Mouse (Mus musculus): ENCODE measurements around the gene Tkfc. TPM values are rescaled to one million over a fixed set of nuclear protein-coding genes. Genes with fewer than 3 reads are reported as not detected.

The Tkfc gene
- polyA plus RNA-seq, 1 experiment from 2014 or later, result 24.5 TPM

DNA sequence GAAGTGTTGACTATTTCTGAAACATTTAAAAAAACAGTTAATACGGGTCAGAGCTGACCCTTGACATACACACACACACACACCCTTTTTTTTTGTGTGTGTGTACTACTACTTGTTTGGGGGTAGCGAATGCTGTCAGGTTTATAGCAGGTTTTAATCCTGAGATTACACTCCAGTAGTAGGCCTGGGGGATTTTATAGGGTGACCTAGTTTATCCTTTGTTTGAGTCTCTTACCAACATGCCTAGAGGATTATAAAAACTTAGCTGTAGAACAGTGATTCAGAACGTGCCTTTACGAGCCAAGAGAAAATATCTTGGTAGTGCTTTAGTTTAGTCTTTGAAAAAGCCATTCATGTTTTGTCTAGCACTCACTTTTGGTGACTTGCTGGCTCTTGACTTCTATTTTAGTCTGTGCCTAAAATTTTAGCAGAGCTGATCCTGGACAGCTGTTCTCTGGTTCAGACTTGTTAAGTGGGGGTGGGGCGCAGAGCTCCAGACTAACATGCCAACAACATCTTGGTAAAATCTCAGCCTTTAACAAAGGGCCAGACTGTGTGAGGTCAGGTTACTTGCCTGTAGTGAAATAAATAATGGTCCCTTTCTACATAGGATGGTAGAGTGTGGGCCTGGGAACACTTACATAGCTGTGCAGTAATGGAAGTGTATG is 3.3 kb upstream of the Tkfc start:
- Histone ChIP-seq H3K27ac (replicated peaks; ENCODE audit: low read depth, low read length) (0 out of 2 replicates have a peak overlapping the region, but pooled peaks have one; percentile 18), H3K9me3 (ENCODE audit: control insufficient read depth, low read length) (no peaks in the 10 kb centered on the region), H3K27me3 (ENCODE audit: control insufficient read depth, insufficient read depth, low read length) (no peaks in the 10 kb centered on the region), H3K9ac (ENCODE audit: low read length) (no peak overlapping the region), H3K4me3 (ENCODE audit: low read depth, low read length) (no peak overlapping the region), H3K4me2 (ENCODE audit: low read depth, severe bottlenecking) (no peak overlapping the region), H3K36me3 (ENCODE audit: control insufficient read depth, insufficient read depth, low read length) (peaks cover 42% of the 10 kb centered on the region), H3K4me1 (ENCODE audit: control insufficient read depth, insufficient read depth, low read length) (peaks cover 12% of the 10 kb centered on the region)
- 84% methylated on average over 5 of the region's 5 CpGs for WGBS
- no peak for DNase-seq (ENCODE audit: low spot score)
- ATAC-seq (ENCODE audit: insufficient number of reproducible peaks, low FRiP score, low TSS enrichment, low read depth), result no peak

DNA sequence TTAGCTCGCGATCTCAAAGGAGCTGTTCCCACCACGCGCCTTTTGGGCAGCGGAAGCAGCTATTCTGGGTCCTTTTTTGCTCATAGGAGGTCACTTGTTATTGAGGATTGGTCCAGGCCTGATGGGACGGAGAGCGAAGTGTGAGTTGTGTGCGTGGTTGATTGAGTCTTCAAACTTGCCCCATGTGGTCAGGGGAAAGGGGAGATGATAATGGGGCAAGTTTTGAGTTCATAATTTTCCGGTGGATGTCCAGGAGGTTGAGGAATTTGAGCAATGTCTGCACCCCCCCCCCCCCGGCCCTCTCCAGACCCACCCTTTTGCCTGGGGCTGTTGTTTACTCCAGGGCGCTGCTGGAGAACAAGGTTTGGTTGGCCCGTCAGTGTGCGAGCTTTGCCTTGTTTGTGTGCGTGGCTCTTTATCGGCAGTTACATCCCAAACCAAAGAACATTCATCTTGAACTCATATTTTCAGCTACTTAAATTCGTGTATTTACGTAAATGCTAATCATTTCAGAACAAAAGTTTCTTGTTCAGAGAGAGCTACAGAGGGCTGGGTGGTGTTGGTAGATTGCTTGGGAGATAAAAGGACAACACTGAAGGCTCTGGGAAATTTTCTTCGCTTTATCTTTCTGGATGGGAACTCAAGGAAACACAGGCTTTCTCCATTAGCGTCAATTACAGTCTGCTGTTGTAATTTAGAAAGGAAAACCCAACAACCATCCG is 608 bp upstream of the Tkfc start:
- WGBS, result 5% methylated on average over 20 of the region's 20 CpGs
- Histone ChIP-seq H3K4me1 (ENCODE audit: control insufficient read depth, insufficient read depth, low read length) (peaks cover 15% of the 10 kb centered on the region), H3K4me2 (ENCODE audit: low read depth, severe bottlenecking) (peak overlapping the region; percentile 77), H3K27me3 (ENCODE audit: control insufficient read depth, insufficient read depth, low read length) (no peaks in the 10 kb centered on the region), H3K4me3 (ENCODE audit: low read depth, low read length) (peak overlapping the region; percentile 98), H3K9ac (ENCODE audit: low read length) (peak overlapping the region; percentile 98), H3K9me3 (ENCODE audit: control insufficient read depth, low read length) (no peaks in the 10 kb centered on the region), H3K27ac (replicated peaks; ENCODE audit: low read depth, low read length) (peak overlapping the region; percentile 90), H3K36me3 (ENCODE audit: control insufficient read depth, insufficient read depth, low read length) (peaks cover 22% of the 10 kb centered on the region; the same call in 1 of the 2 replicates)
- DNase-seq (ENCODE audit: low spot score) (no peak), ATAC-seq (ENCODE audit: insufficient number of reproducible peaks, low FRiP score, low TSS enrichment, low read depth) (no peak)

DNA sequence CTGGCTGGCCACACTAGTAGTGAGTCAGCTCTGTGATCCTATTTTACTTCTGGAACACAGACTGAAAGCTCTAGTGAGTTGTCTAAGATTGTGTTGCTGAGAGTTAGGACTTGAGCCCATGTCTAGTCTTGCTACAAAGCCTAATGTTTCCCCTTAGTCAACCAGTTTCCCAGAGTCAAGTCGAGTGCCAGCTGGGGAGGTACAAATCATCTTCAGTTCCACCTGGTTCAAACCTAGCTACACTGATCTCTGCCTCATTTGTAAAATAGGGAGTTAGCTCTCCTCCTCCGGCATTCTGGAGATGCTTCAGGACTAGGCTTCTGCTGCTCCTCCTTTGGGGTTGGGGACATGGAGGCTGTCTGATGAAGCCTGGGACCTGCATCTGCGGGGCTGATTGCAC is 920 bp downstream of the Tkfc start:
- DNase-seq (ENCODE audit: low spot score), result no peak
- Histone ChIP-seq H3K4me3 (ENCODE audit: low read depth, low read length) (peak overlapping the region; percentile 98), H3K4me2 (ENCODE audit: low read depth, severe bottlenecking) (peak overlapping the region; percentile 77), H3K27me3 (ENCODE audit: control insufficient read depth, insufficient read depth, low read length) (no peaks in the 10 kb centered on the region), H3K9me3 (ENCODE audit: control insufficient read depth, low read length) (no peaks in the 10 kb centered on the region), H3K4me1 (ENCODE audit: control insufficient read depth, insufficient read depth, low read length) (peaks cover 15% of the 10 kb centered on the region), H3K27ac (replicated peaks; ENCODE audit: low read depth, low read length) (no peak overlapping the region), H3K36me3 (ENCODE audit: control insufficient read depth, insufficient read depth, low read length) (peaks cover 10% of the 10 kb centered on the region; the same call in 1 of the 2 replicates), H3K9ac (ENCODE audit: low read length) (peak overlapping the region; percentile 98)
- WGBS, result 53% methylated on average over 3 of the region's 3 CpGs
- no peak for ATAC-seq (ENCODE audit: insufficient number of reproducible peaks, low FRiP score, low TSS enrichment, low read depth)

DNA sequence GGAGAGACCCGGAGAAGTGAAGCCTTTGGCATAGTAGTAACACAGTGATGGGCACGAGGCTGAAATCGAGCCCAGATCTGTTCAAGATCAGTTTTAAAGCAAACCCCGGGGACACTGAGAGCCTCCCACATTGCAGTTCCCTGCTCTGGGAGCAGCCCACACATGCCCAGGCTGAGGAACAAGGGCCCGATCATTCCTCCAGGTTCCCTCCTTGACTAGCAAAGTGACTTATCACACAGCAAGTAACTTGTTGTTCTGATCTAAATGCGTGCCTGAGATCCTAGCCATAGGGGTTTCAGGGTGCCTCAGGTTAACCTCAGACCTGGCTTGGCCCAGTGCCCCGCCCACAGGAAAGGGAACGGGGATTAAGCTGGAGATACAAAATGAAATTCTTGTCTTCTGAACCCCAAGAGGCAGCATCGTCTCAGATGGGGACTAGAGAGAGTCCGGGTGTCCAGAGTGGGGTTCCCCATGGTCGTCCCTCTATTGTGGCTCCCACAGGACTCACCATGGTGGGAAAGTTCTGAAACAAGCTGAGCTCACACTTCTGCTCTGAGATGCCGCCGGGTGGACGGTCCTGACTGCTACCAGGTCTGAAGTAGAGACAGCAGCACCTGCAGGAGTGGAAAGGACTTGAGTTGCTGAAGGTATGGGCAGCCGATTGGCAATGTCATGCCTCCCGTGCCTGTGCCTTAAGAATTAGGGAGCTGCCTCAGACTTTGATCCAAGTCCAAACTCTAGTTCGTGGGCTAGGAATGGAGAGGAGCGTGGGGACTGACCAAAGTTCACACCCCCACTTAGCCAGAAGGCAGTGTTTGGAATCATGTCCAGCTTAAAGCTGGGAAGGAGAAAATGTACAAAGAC is 1.6 kb downstream of the Tkfc start:
- 88% methylated on average over 18 of the region's 18 CpGs for WGBS
- Histone ChIP-seq H3K4me1 (ENCODE audit: control insufficient read depth, insufficient read depth, low read length) (peaks cover 15% of the 10 kb centered on the region), H3K27me3 (ENCODE audit: control insufficient read depth, insufficient read depth, low read length) (no peaks in the 10 kb centered on the region), H3K36me3 (ENCODE audit: control insufficient read depth, insufficient read depth, low read length) (peaks cover 10% of the 10 kb centered on the region; the same call in 1 of the 2 replicates), H3K9me3 (ENCODE audit: control insufficient read depth, low read length) (no peaks in the 10 kb centered on the region), H3K4me2 (ENCODE audit: low read depth, severe bottlenecking) (no peak overlapping the region), H3K9ac (ENCODE audit: low read length) (0 out of 2 replicates have a peak overlapping the region, but pooled peaks have one; percentile 22), H3K4me3 (ENCODE audit: low read depth, low read length) (0 out of 2 replicates have a peak overlapping the region, but pooled peaks have one; percentile 0), H3K27ac (replicated peaks; ENCODE audit: low read depth, low read length) (0 out of 2 replicates have a peak overlapping the region, but pooled peaks have one; percentile 36)
- ATAC-seq (ENCODE audit: insufficient number of reproducible peaks, low FRiP score, low TSS enrichment, low read depth) (no peak), DNase-seq (ENCODE audit: low spot score) (no peak)

DNA sequence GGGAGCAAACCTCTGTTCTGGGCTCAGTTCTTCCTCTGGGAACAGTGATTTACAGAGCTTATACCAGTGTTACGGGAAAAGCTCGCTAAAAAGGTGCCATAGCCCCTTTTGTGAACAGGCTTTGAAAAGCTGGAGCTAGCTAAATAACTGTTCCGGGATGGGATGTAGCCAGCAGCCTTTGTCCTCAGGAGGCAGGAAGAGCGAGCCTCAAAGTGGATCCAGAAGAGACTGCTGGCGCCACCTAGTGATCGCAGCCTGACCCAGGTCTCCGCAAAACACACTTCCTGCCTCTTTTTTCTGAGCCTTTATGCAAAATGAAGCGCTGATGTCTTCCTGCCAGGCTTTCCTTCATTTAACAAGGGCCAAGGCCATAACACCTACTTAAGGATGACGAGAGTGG is 2.7 kb downstream of the Tkfc start:
- peak overlapping the region; percentile 28 for H3K4me3 ChIP-seq (ENCODE audit: low read depth, low read length)
- H3K4me2 ChIP-seq (ENCODE audit: low read depth, severe bottlenecking), result peak overlapping the region; percentile 57
- peaks cover 11% of the 10 kb centered on the region for H3K4me1 ChIP-seq (ENCODE audit: control insufficient read depth, insufficient read depth, low read length)
- H3K9me3 ChIP-seq (ENCODE audit: control insufficient read depth, low read length), result no peaks in the 10 kb centered on the region
- H3K27ac ChIP-seq (replicated peaks; ENCODE audit: low read depth, low read length), result peak overlapping the region; percentile 89
- H3K9ac ChIP-seq (ENCODE audit: low read length), result peak overlapping the region; percentile 83
- DNase-seq (ENCODE audit: low spot score) (peak; percentile 95), ATAC-seq (ENCODE audit: insufficient number of reproducible peaks, low FRiP score, low TSS enrichment, low read depth) (peak; percentile 46; the same call in 1 of the 2 replicates)
- H3K27me3 ChIP-seq (ENCODE audit: control insufficient read depth, insufficient read depth, low read length), result no peaks in the 10 kb centered on the region
- peaks cover 2% of the 10 kb centered on the region; the same call in 1 of the 2 replicates for H3K36me3 ChIP-seq (ENCODE audit: control insufficient read depth, insufficient read depth, low read length)
- 4% methylated on average over 9 of the region's 9 CpGs for WGBS

DNA sequence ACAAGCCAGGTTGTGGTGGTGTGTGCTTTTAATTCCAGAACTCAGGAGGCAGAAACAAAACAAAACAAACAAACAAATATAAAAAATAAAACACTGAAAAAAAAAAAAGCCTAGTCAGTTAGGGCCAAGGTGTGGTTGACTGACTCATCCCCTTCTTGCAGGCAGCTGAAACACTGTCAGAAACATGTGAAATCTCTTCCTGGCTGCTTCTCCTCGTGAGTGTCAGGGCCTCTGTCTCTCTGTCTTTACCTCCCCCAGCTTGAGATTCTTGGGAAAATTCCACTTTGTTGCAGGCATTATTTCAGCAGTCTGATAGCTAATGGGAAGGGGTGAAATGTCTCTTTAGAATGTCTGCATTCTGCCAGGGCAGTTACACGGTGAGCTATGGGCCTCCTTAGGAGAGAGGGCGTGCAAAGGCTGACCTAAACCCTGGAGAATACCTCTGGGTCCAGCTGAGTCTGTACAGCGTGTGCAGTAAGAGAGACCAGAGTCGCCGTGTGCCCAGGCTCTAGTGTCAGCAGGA is 3.1 kb downstream of the Tkfc start:
- Histone ChIP-seq H3K4me2 (ENCODE audit: low read depth, severe bottlenecking) (peak overlapping the region; percentile 57), H3K9me3 (ENCODE audit: control insufficient read depth, low read length) (no peaks in the 10 kb centered on the region), H3K4me1 (ENCODE audit: control insufficient read depth, insufficient read depth, low read length) (peaks cover 11% of the 10 kb centered on the region), H3K27me3 (ENCODE audit: control insufficient read depth, insufficient read depth, low read length) (no peaks in the 10 kb centered on the region), H3K36me3 (ENCODE audit: control insufficient read depth, insufficient read depth, low read length) (no peaks in the 10 kb centered on the region), H3K27ac (replicated peaks; ENCODE audit: low read depth, low read length) (peak overlapping the region; percentile 89), H3K4me3 (ENCODE audit: low read depth, low read length) (peak overlapping the region; percentile 28), H3K9ac (ENCODE audit: low read length) (peak overlapping the region; percentile 83)
- no peak for ATAC-seq (ENCODE audit: insufficient number of reproducible peaks, low FRiP score, low TSS enrichment, low read depth)
- WGBS, result 15% methylated on average over 6 of the region's 6 CpGs
- no peak for DNase-seq (ENCODE audit: low spot score)

- ATAC-seq (ENCODE audit: insufficient number of reproducible peaks, low FRiP score, low TSS enrichment, low read depth) (no peak), DNase-seq (ENCODE audit: low spot score) (no peak)
- Histone ChIP-seq H3K9ac (ENCODE audit: low read length) (no peak overlapping the region), H3K4me2 (ENCODE audit: low read depth, severe bottlenecking) (no peak overlapping the region), H3K9me3 (ENCODE audit: control insufficient read depth, low read length) (no peaks in the 10 kb centered on the region), H3K36me3 (ENCODE audit: control insufficient read depth, insufficient read depth, low read length) (no peaks in the 10 kb centered on the region), H3K27me3 (ENCODE audit: control insufficient read depth, insufficient read depth, low read length) (no peaks in the 10 kb centered on the region), H3K4me1 (ENCODE audit: control insufficient read depth, insufficient read depth, low read length) (peaks cover 4% of the 10 kb centered on the region; the same call in 1 of the 2 replicates), H3K4me3 (ENCODE audit: low read depth, low read length) (no peak overlapping the region), H3K27ac (replicated peaks; ENCODE audit: low read depth, low read length) (no peak overlapping the region)
- 94% methylated on average over 2 of the region's 2 CpGs for WGBS
Measured at GRCm38 (mm10) chr19:10599648-10600047, 5.8 kb downstream of the Tkfc start.

DNA sequence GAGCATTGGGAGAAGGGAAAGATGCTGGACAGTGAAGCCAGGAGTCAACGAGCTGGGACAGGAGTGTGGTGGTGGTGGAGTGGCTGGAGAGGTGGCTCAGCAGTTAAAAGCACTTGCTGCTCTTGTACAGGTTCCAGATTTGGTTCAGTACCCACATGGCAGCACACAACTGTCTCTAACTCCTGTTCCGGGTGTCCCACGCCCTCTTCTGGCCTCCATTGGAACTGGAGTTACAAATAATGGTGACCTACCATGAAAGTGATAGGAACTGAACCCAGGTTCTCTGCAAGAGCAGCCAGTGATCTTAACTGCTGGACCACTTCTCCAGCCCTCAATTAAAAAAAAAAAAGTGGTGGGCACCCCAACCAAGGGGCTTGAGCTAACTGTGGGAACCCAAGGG is 7.3 kb downstream of the Tkfc start:
- no peak for ATAC-seq (ENCODE audit: insufficient number of reproducible peaks, low FRiP score, low TSS enrichment, low read depth)
- no peak overlapping the region for H3K9ac ChIP-seq (ENCODE audit: low read length)
- DNase-seq (ENCODE audit: low spot score), result peak; percentile 34
- no peaks in the 10 kb centered on the region; the same call in 1 of the 2 replicates for H3K36me3 ChIP-seq (ENCODE audit: control insufficient read depth, insufficient read depth, low read length)
- no peak overlapping the region for H3K4me3 ChIP-seq (ENCODE audit: low read depth, low read length)
- no peaks in the 10 kb centered on the region for H3K9me3 ChIP-seq (ENCODE audit: control insufficient read depth, low read length)
- WGBS, result 39% methylated on average over 3 of the region's 3 CpGs
- no peaks in the 10 kb centered on the region for H3K27me3 ChIP-seq (ENCODE audit: control insufficient read depth, insufficient read depth, low read length)
- peaks cover 3% of the 10 kb centered on the region; the same call in 1 of the 2 replicates for H3K4me1 ChIP-seq (ENCODE audit: control insufficient read depth, insufficient read depth, low read length)
- H3K4me2 ChIP-seq (ENCODE audit: low read depth, severe bottlenecking), result no peak overlapping the region
- no peak overlapping the region for H3K27ac ChIP-seq (replicated peaks; ENCODE audit: low read depth, low read length)
